Mouse (Mus musculus): ENCODE data around the gene Gpr137.
"Not testable (repeated sequence)": the region's sequence is repeated elsewhere in the genome, so short reads cannot be mapped to it uniquely, and the experiment has no call there.

The Gpr137 gene

GRCm38 (mm10) chr19:6942249-6942691 is at the start of gene Gpr137:
TSS of gene Gpr137 (minus strand) at chr19:6942480.
- in situ Hi-C loops (cut with MboI; ENCODE audit: low sequenced_read_pairs): no loop called here

- in situ Hi-C loops (cut with MboI; ENCODE audit: low sequenced_read_pairs): not testable (repeated sequence)
Observed at GRCm38 (mm10) chr19:6991166-6991565, 48.9 kb upstream of the Gpr137 start.

GRCm38 (mm10) chr19:6990712-6991111 is 48.4 kb upstream of the Gpr137 start:
- in situ Hi-C loops (cut with MboI; ENCODE audit: low sequenced_read_pairs): no loop called here

GRCm38 (mm10) chr19:6989251-6989650 is 47.0 kb upstream of the Gpr137 start:
- in situ Hi-C loops (cut with MboI; ENCODE audit: low sequenced_read_pairs): no loop called here

GRCm38 (mm10) chr19:6987904-6988285 is 45.6 kb upstream of the Gpr137 start:
- in situ Hi-C loops (cut with MboI; ENCODE audit: low sequenced_read_pairs): no loop called here

GRCm38 (mm10) chr19:6987061-6987903 is 45.0 kb upstream of the Gpr137 start, which contains the start of gene Vegfb:
TSS of gene Vegfb (minus strand) at chr19:6987651.
- in situ Hi-C loops (cut with MboI; ENCODE audit: low sequenced_read_pairs): no loop called here

- in situ Hi-C loops (cut with MboI; ENCODE audit: low sequenced_read_pairs): no loop called here
Observed at GRCm38 (mm10) chr19:6985951-6986708, 43.9 kb upstream of the Gpr137 start.

GRCm38 (mm10) chr19:6985300-6985699 is 43.0 kb upstream of the Gpr137 start:
- in situ Hi-C loops (cut with MboI; ENCODE audit: low sequenced_read_pairs): no loop called here

- in situ Hi-C loops (cut with MboI; ENCODE audit: low sequenced_read_pairs): no loop called here
Observed at GRCm38 (mm10) chr19:6983621-6984020, 41.3 kb upstream of the Gpr137 start.

- in situ Hi-C loops (cut with MboI; ENCODE audit: low sequenced_read_pairs): no loop called here
Observed at GRCm38 (mm10) chr19:6981465-6981864, 39.2 kb upstream of the Gpr137 start.

- in situ Hi-C loops (cut with MboI; ENCODE audit: low sequenced_read_pairs): no loop called here
Observed at GRCm38 (mm10) chr19:6980381-6981093, 38.3 kb upstream of the Gpr137 start, which contains the start of gene Fkbp2. TSS of gene Fkbp2 (minus strand) at chr19:6980501.

GRCm38 (mm10) chr19:6979486-6980380 is 37.5 kb upstream of the Gpr137 start:
- in situ Hi-C loops (cut with MboI; ENCODE audit: low sequenced_read_pairs): no loop called here

- in situ Hi-C loops (cut with MboI; ENCODE audit: low sequenced_read_pairs): no loop called here
Observed at GRCm38 (mm10) chr19:6979001-6979479, 36.8 kb upstream of the Gpr137 start.

- in situ Hi-C loops (cut with MboI; ENCODE audit: low sequenced_read_pairs): no loop called here
Observed at GRCm38 (mm10) chr19:6978639-6978974, 36.3 kb upstream of the Gpr137 start.

GRCm38 (mm10) chr19:6977759-6978638 is 35.7 kb upstream of the Gpr137 start:
- in situ Hi-C loops (cut with MboI; ENCODE audit: low sequenced_read_pairs): no loop called here

GRCm38 (mm10) chr19:6975537-6976521 is 33.5 kb upstream of the Gpr137 start, which contains the start of gene Plcb3:
TSS of gene Plcb3 (minus strand) at chr19:6976470.
- in situ Hi-C loops (cut with MboI; ENCODE audit: low sequenced_read_pairs): no loop called here

GRCm38 (mm10) chr19:6974211-6975205 is 32.2 kb upstream of the Gpr137 start, which contains the start of gene Ppp1r14b:
TSS of gene Ppp1r14b (plus strand) at chr19:6974968.
- in situ Hi-C loops (cut with MboI; ENCODE audit: low sequenced_read_pairs): no loop called here

All from CH12F3 (cell line).